Mouse (Mus musculus): ENCODE measurements around the gene Olfr1346.

- TF ChIP-seq CTCF (IDR thresholded peaks at IDR 0.05; ENCODE audit: low read depth): no peak
- TF ChIP-seq EP300 (IDR thresholded peaks at IDR 0.05; ENCODE audit: low read depth): no peak
These were observed 25.7 kb upstream of the Olfr1346 start for GRCm38 (mm10) chr7:6441173-6441572.

Data from liver, postnatal 0 days (tissue).